Mouse (Mus musculus): Measurements from ENCODE around the gene Emilin3. TPM values are rescaled to one million over a fixed set of nuclear protein-coding genes. Genes with fewer than 3 reads are reported as not detected.

Emilin3 gene
- polyA plus RNA-seq, 1 experiment: 0.11 TPM

DNA sequence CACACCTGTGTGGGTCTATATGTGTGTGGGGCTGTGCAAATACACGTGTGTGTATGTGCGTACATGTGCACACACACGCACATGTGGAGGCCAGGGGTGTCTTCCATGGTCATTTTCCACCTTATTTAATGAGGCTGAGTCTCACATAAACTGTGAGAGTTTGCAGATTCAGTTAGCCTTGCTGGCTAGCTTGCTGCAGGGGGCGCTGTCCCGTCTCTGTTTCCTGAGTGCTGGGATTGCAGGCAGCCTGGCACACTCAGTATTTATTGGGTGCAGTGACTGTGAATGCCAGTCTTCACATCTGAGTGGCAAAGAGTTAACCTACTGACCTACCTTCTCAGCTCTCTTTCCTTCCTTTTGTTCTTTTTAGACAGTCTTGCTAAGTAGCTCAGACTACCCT is 21.8 kb upstream of the Emilin3 start:
- Histone ChIP-seq H3K36me3 (ENCODE audit: control insufficient read depth, insufficient read depth, low read length) (no peaks in the 10 kb centered on the region), H3K27ac (ENCODE audit: control insufficient read depth, insufficient read depth, low read length) (no peak overlapping the region), H3K27me3 (ENCODE audit: control insufficient read depth, insufficient read depth, low read length) (no peaks in the 10 kb centered on the region), H3K4me3 (ENCODE audit: control insufficient read depth, insufficient read depth, low read length) (no peak overlapping the region), H3K4me1 (replicated peaks; ENCODE audit: control insufficient read depth, insufficient read depth, low read length) (no peaks in the 10 kb centered on the region)
- WGBS: 76% methylated on average over 5 of the region's 5 CpGs
- DNase-seq: no peak
- TF ChIP-seq POLR2A (IDR thresholded peaks at IDR 0.05; ENCODE audit: control insufficient read depth, extremely low read depth, insufficient read depth, low read length, poor library complexity) (no peak), CTCF (IDR thresholded peaks at IDR 0.05; ENCODE audit: borderline replicate concordance, control insufficient read depth, extremely low read depth, insufficient read depth, low read length, poor library complexity) (0 out of 2 replicates have a peak, but pooled peaks have one; percentile 15)

DNA sequence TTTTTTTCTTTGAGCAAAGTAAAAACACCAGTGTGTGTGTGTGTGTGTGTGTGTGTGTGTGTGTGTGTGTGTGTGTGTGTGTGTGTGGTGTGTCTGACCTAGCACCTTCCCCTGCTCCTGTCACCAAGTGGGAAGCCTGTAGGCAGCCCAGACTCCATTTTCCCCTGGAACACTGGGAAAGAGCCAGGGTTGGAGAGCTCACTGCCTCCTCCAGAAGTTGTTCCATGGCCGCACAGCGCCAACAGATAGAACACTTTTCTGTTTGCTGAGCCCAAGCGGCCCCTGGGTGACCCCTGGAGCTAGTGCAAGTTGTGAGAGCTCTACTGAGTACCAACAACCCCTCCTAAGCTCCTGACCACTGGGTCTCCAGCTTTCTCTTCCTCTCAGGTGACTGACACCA is 20.9 kb upstream of the Emilin3 start:
- no peak for TF ChIP-seq POLR2A (IDR thresholded peaks at IDR 0.05; ENCODE audit: control insufficient read depth, extremely low read depth, insufficient read depth, low read length, poor library complexity)
- no peak for TF ChIP-seq CTCF (IDR thresholded peaks at IDR 0.05; ENCODE audit: borderline replicate concordance, control insufficient read depth, extremely low read depth, insufficient read depth, low read length, poor library complexity)
- 91% methylated on average over 3 of the region's 3 CpGs for WGBS
- Histone ChIP-seq H3K36me3 (ENCODE audit: control insufficient read depth, insufficient read depth, low read length) (no peaks in the 10 kb centered on the region), H3K4me1 (replicated peaks; ENCODE audit: control insufficient read depth, insufficient read depth, low read length) (no peaks in the 10 kb centered on the region), H3K27me3 (ENCODE audit: control insufficient read depth, insufficient read depth, low read length) (no peaks in the 10 kb centered on the region), H3K27ac (ENCODE audit: control insufficient read depth, insufficient read depth, low read length) (no peak overlapping the region), H3K4me3 (ENCODE audit: control insufficient read depth, insufficient read depth, low read length) (no peak overlapping the region)
- DNase-seq: no peak

DNA sequence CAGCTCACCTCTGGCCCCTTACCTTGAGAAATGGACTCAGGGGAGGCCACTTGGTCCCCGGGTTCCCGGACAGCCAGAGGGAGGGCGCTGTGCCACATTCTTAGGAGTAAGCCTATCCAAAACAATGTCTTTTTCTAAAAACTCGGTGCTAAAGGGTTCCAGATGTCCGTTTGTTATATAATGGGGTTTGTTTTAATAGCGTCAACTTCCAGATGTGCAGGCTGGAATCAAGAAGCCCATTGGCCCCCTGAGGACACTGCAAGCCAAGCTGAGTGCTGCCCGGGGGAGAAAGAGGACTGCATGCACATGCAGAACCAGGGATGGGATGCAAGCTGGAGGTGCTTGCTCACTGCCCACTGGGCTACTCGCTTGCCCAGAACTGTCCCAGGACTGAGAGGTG is 20.2 kb upstream of the Emilin3 start:
- no peaks in the 10 kb centered on the region for H3K4me1 ChIP-seq (replicated peaks; ENCODE audit: control insufficient read depth, insufficient read depth, low read length)
- H3K4me3 ChIP-seq (ENCODE audit: control insufficient read depth, insufficient read depth, low read length): no peak overlapping the region
- TF ChIP-seq CTCF (IDR thresholded peaks at IDR 0.05; ENCODE audit: borderline replicate concordance, control insufficient read depth, extremely low read depth, insufficient read depth, low read length, poor library complexity) (no peak), POLR2A (IDR thresholded peaks at IDR 0.05; ENCODE audit: control insufficient read depth, extremely low read depth, insufficient read depth, low read length, poor library complexity) (no peak)
- no peak for DNase-seq
- no peaks in the 10 kb centered on the region for H3K27me3 ChIP-seq (ENCODE audit: control insufficient read depth, insufficient read depth, low read length)
- no peak overlapping the region for H3K27ac ChIP-seq (ENCODE audit: control insufficient read depth, insufficient read depth, low read length)
- H3K36me3 ChIP-seq (ENCODE audit: control insufficient read depth, insufficient read depth, low read length): no peaks in the 10 kb centered on the region
- WGBS: 86% methylated on average over 8 of the region's 8 CpGs

DNA sequence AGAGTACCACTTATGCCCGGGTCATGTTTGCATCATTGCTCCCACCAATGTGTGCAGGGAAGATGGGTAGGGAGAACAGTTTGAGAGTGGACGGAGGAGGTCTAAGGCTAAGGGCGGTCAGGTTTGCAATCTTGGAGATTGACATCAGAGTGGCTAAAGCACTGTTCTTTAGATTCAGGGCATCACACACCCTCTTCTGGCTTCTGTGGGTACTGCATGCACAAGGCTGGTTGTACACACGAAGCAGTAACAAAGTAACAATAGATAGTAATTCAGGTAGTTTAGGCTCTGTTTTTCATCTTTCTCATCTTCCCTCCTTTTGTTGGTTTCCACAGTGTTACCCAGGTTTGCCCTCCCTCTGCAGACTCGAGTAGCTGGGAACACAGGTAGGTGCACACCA is 19.2 kb upstream of the Emilin3 start:
- Histone ChIP-seq H3K36me3 (ENCODE audit: control insufficient read depth, insufficient read depth, low read length) (no peaks in the 10 kb centered on the region), H3K27me3 (ENCODE audit: control insufficient read depth, insufficient read depth, low read length) (no peaks in the 10 kb centered on the region), H3K27ac (ENCODE audit: control insufficient read depth, insufficient read depth, low read length) (no peak overlapping the region), H3K4me1 (replicated peaks; ENCODE audit: control insufficient read depth, insufficient read depth, low read length) (no peaks in the 10 kb centered on the region), H3K4me3 (ENCODE audit: control insufficient read depth, insufficient read depth, low read length) (no peak overlapping the region)
- WGBS: 92% methylated on average over 5 of the region's 5 CpGs
- DNase-seq: no peak
- no peak for TF ChIP-seq CTCF (IDR thresholded peaks at IDR 0.05; ENCODE audit: borderline replicate concordance, control insufficient read depth, extremely low read depth, insufficient read depth, low read length, poor library complexity)
- no peak for TF ChIP-seq POLR2A (IDR thresholded peaks at IDR 0.05; ENCODE audit: control insufficient read depth, extremely low read depth, insufficient read depth, low read length, poor library complexity)

DNA sequence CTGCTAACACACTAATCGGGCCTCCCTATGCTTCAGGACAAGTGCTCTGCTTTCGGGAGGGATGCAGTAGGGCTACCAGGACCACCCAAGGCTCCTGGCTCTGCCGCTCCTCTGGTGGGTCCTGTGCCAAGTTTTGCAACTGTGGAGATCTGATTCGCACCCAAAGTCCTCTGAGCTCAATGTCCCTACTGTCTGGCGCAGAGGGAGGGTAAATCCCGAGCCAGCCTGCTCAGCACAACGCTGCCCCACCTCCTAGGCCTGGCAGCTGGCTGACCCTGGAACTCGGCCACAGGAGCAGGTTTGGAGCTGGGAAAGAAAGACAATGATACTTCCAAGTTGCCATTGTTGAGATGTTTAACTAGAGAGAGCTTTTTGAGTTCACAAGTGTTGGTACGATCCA is 13.1 kb upstream of the Emilin3 start:
- H3K4me1 ChIP-seq (replicated peaks; ENCODE audit: control insufficient read depth, insufficient read depth, low read length): no peaks in the 10 kb centered on the region
- no peaks in the 10 kb centered on the region for H3K36me3 ChIP-seq (ENCODE audit: control insufficient read depth, insufficient read depth, low read length)
- no peak overlapping the region for H3K4me3 ChIP-seq (ENCODE audit: control insufficient read depth, insufficient read depth, low read length)
- no peak for TF ChIP-seq POLR2A (IDR thresholded peaks at IDR 0.05; ENCODE audit: control insufficient read depth, extremely low read depth, insufficient read depth, low read length, poor library complexity)
- no peak for DNase-seq
- no peaks in the 10 kb centered on the region for H3K27me3 ChIP-seq (ENCODE audit: control insufficient read depth, insufficient read depth, low read length)
- no peak overlapping the region for H3K27ac ChIP-seq (ENCODE audit: control insufficient read depth, insufficient read depth, low read length)
- WGBS: 90% methylated on average over 9 of the region's 9 CpGs

DNA sequence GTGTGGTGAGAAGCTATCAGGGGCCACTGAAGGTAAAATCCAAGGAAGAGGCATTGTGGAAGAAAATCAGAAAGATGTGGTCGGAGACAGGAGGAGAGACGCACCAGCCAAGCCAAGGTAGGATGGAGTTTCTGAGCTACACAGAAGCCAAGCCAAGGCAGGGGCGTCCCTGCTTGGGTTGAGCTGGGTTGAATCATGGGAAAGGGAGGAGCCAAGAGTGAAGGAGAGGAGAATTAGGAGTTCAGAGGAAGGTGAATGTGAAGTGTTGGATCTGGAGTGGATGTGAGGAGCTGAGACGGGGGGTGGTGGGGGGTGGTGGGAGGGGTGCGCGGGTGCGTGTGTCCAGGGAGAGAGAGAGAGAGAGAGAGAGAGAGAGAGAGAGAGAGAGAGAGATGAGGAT is 9.2 kb upstream of the Emilin3 start:
- Histone ChIP-seq H3K27ac (ENCODE audit: control insufficient read depth, insufficient read depth, low read length) (no peak overlapping the region), H3K27me3 (ENCODE audit: control insufficient read depth, insufficient read depth, low read length) (no peaks in the 10 kb centered on the region), H3K36me3 (ENCODE audit: control insufficient read depth, insufficient read depth, low read length) (no peaks in the 10 kb centered on the region), H3K4me3 (ENCODE audit: control insufficient read depth, insufficient read depth, low read length) (no peak overlapping the region), H3K4me1 (replicated peaks; ENCODE audit: control insufficient read depth, insufficient read depth, low read length) (no peaks in the 10 kb centered on the region)
- DNase-seq: no peak
- WGBS: 86% methylated on average over 7 of the region's 7 CpGs
- no peak for TF ChIP-seq CTCF (IDR thresholded peaks at IDR 0.05; ENCODE audit: borderline replicate concordance, control insufficient read depth, extremely low read depth, insufficient read depth, low read length, poor library complexity)
- TF ChIP-seq POLR2A (IDR thresholded peaks at IDR 0.05; ENCODE audit: control insufficient read depth, extremely low read depth, insufficient read depth, low read length, poor library complexity): no peak

DNA sequence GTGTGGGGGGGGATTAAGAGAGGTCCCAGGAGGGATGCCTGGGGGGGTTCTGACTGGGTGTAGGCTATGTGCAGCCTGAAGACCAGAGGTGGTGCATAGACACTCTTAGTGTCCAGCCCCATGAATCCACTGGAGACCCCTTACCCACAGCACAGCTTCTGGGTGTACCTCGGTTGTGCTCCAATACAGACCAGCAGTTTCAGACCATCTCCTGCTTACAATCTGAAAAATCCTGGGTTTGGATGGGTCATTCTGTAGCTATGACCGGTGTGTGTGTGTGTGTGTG is 6.7 kb upstream of the Emilin3 start:
- no peaks in the 10 kb centered on the region for H3K36me3 ChIP-seq (ENCODE audit: control insufficient read depth, insufficient read depth, low read length)
- no peak overlapping the region for H3K27ac ChIP-seq (ENCODE audit: control insufficient read depth, insufficient read depth, low read length)
- H3K4me3 ChIP-seq (ENCODE audit: control insufficient read depth, insufficient read depth, low read length): no peak overlapping the region
- no peaks in the 10 kb centered on the region for H3K4me1 ChIP-seq (replicated peaks; ENCODE audit: control insufficient read depth, insufficient read depth, low read length)
- no peak for DNase-seq
- WGBS: 95% methylated on average over 2 of the region's 2 CpGs
- H3K27me3 ChIP-seq (ENCODE audit: control insufficient read depth, insufficient read depth, low read length): no peaks in the 10 kb centered on the region
- TF ChIP-seq CTCF (IDR thresholded peaks at IDR 0.05; ENCODE audit: borderline replicate concordance, control insufficient read depth, extremely low read depth, insufficient read depth, low read length, poor library complexity): no peak

All from thymus, adult 2 months (tissue).